Mouse (Mus musculus) cerebellum, adult 2 months (tissue): ENCODE measurements around the gene Serpinb1a.

ENCODE experiments used
- CTCF ChIP-seq: fragments of 200-500 bp; IDR thresholded peaks from 2 replicates; pipeline ENCODE4 v1.5.1; 2011; ENCODE audit warnings: low read depth, mild to moderate bottlenecking, control low read depth, low read length, moderate library complexity, borderline replicate concordance; ENCODE audit not compliant: insufficient read depth
- POLR2A ChIP-seq: fragments of 200-500 bp; IDR thresholded peaks from 2 replicates; pipeline ENCODE4 v1.6.1; 2011; ENCODE audit warnings: low read length, control low read depth, borderline replicate concordance; ENCODE audit not compliant: insufficient read depth

DNA sequence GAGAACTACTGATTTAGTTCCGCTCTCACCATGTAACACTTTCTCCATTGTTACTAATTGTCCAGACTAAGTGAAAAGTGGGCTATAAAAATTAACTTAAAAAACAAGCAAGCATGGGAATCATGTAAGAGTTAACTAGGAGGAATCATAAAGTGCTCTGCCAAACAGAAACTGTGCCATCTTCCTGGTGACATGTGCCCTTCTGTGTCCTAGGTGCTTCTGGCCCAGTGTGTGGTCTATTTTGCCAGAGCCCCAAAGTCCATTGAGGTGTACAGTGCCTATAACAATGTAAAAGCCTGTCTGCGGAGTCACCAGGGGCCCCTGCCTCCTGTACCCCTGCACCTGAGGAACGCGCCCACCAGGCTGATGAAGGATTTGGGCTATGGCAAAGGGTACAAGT, 29.3 kb downstream of the Serpinb1a start:
- no peak for TF ChIP-seq CTCF
- no peak for TF ChIP-seq POLR2A
